Mouse (Mus musculus) heart, postnatal 10 days (tissue): ENCODE measurements around the gene Clasp2. TPM values are rescaled to one million over a fixed set of nuclear protein-coding genes. Genes with fewer than 3 reads are reported as not detected.
"Not testable (repeated sequence)": the region's sequence is repeated elsewhere in the genome, so short reads cannot be mapped to it uniquely, and the experiment has no call there.

ENCODE experiments used
- DNase-seq, 2 experiments: peaks; one replicate each; pipeline ENCODE4 v3.0.0; 2021
- intact Hi-C: fragments of 180-260 bp; cut with DNase I; formaldehyde crosslinking; loops from one replicate; pipeline ENCODE4 v1.15.1; 2025
- total RNA-seq, 2 experiments: library from RNA; stranded (reverse); gene quantifications; 2 replicates each; pipeline ENCODE4 v1.2.3; 2021

The Clasp2 gene
- total RNA-seq, 2 experiments from 2014 or later, result 45.0 to 46.9 TPM

- peak; percentile 19 to 34 for DNase-seq
- intact Hi-C loops, result no loop called here
These were observed 70.8 kb downstream of the Clasp2 start for GRCm38 (mm10) chr9:113811957-113812670.

- intact Hi-C loops, result no loop called here
These were observed 71.4 kb downstream of the Clasp2 start for GRCm38 (mm10) chr9:113812671-113813001.

GRCm38 (mm10) chr9:113813086-113813485, 71.8 kb downstream of the Clasp2 start:
- DNase-seq, result no peak

More at GRCm38 (mm10) chr9:113812671-113813001, 71.4 kb downstream of the Clasp2 start:
- DNase-seq, result no peak

GRCm38 (mm10) chr9:113815836-113816235, 74.6 kb downstream of the Clasp2 start:
- intact Hi-C loops, result no loop called here
- DNase-seq, result no peak

More at GRCm38 (mm10) chr9:113813086-113813485, 71.8 kb downstream of the Clasp2 start:
- intact Hi-C loops, result no loop called here

- peak in 1 of 2 experiments; percentile 12 for DNase-seq
- intact Hi-C loops, result no loop called here
These were observed 80.9 kb downstream of the Clasp2 start for GRCm38 (mm10) chr9:113822150-113822549.

- intact Hi-C loops, result no loop called here
- no peak for DNase-seq
These were observed 87.4 kb downstream of the Clasp2 start for GRCm38 (mm10) chr9:113828719-113829118.

GRCm38 (mm10) chr9:113830219-113830618, 88.9 kb downstream of the Clasp2 start:
- no peak for DNase-seq
- intact Hi-C loops, result no loop called here

GRCm38 (mm10) chr9:113833481-113833880, 92.2 kb downstream of the Clasp2 start:
- intact Hi-C loops, result no loop called here
- DNase-seq, result no peak

GRCm38 (mm10) chr9:113837001-113837400, 95.7 kb downstream of the Clasp2 start:
- DNase-seq, result no peak
- intact Hi-C loops, result no loop called here

- no peak for DNase-seq
- intact Hi-C loops, result no loop called here
These were observed 96.2 kb downstream of the Clasp2 start for GRCm38 (mm10) chr9:113837461-113837860.

GRCm38 (mm10) chr9:113844029-113844428, 102.8 kb downstream of the Clasp2 start:
- no peak for DNase-seq
- intact Hi-C loops, result no loop called here

- intact Hi-C loops, result no loop called here
These were observed 114.2 kb downstream of the Clasp2 start for GRCm38 (mm10) chr9:113855441-113855840.

GRCm38 (mm10) chr9:113857281-113857928, 116.1 kb downstream of the Clasp2 start:
- DNase-seq, result no peak
- intact Hi-C loops, result no loop called here

More at GRCm38 (mm10) chr9:113855441-113855840, 114.2 kb downstream of the Clasp2 start:
- DNase-seq, result no peak

- intact Hi-C loops, result no loop called here
- DNase-seq, result no peak
These were observed 116.7 kb downstream of the Clasp2 start for GRCm38 (mm10) chr9:113857929-113858440.

GRCm38 (mm10) chr9:113859420-113859819, 118.1 kb downstream of the Clasp2 start:
- intact Hi-C loops, result no loop called here
- DNase-seq, result no peak

GRCm38 (mm10) chr9:113863370-113863999, 122.2 kb downstream of the Clasp2 start:
- intact Hi-C loops, result no loop called here
- no peak for DNase-seq

GRCm38 (mm10) chr9:113867951-113868350, 126.7 kb downstream of the Clasp2 start:
- intact Hi-C loops, result no loop called here

GRCm38 (mm10) chr9:113894903-113895302, 153.6 kb downstream of the Clasp2 start:
- no peak for DNase-seq
- intact Hi-C loops, result no loop called here

More at GRCm38 (mm10) chr9:113867951-113868350, 126.7 kb downstream of the Clasp2 start:
- DNase-seq, result no peak

GRCm38 (mm10) chr9:113903136-113903535, 161.9 kb downstream of the Clasp2 start:
- intact Hi-C loops, result loop anchor here (10.0 kb wide), 1 partner anchor 158 kb away; the partner anchor contains the start of gene Clasp2
- peak; percentile 21 to 51 for DNase-seq

- not testable (repeated sequence) for DNase-seq
- intact Hi-C loops, result loop anchor here (10.0 kb wide), 1 partner anchor 160 kb away; the partner anchor contains the start of gene Clasp2
These were observed 163.0 kb downstream of the Clasp2 start for GRCm38 (mm10) chr9:113904315-113904714.

- intact Hi-C loops, result no loop called here
- no peak for DNase-seq
These were observed 174.5 kb downstream of the Clasp2 start for GRCm38 (mm10) chr9:113915789-113916188.
